Mouse (Mus musculus): ENCODE measurements around the gene Pgm2. TPM values are rescaled to one million over a fixed set of nuclear protein-coding genes. Genes with fewer than 3 reads are reported as not detected.
A peak's percentile ranks its signal among the peaks of the same experiment; 100 is the strongest.

Pgm2 gene
- polyA plus RNA-seq (2015; fragmentation: Nextera tagmentation; extraction: Ambion mirVana), result 15.0 and 17.0 TPM in 2 replicates

DNA sequence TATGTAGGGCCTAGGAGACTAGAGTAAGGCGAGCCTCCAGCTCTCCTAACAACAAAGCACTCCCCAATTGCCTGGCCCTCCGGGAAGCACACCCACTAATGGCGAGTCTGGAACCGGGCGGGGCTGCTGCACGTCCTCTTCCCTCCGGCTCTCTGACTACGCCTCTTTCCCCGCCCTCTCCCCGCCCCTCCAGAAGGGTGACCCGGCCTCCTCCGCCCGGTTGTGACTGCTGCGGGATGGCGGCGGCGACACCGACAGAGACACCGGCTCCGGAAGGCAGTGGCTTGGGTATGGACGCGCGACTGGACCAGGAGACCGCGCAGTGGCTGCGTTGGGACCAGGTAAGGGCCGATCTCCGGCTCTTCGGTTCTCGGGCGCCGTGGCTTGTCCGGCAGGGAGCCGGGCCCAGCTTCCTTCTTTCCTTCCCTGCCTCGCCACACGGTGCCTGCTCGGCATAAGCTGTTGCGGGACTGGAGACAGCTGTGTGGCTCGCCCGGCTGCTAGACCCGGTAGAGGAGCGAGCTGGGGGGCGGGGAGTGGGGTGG lies at the start of gene Pgm2:
TSS of gene Pgm2 (plus strand) at position 203 of the 545 bp plus-strand sequence.
- 1% methylated on average over 43 of the region's 43 CpGs for WGBS
- Histone ChIP-seq H3K9ac (ENCODE audit: low read length) (peak within 1 kb of the TSS; percentile 92), H3K4me3 (ENCODE audit: low read length) (peak within 1 kb of the TSS; percentile 91), H3K27me3 (ENCODE audit: control insufficient read depth, insufficient read depth, low read length) (no peaks in the 10 kb centered on the region), H3K4me1 (ENCODE audit: control insufficient read depth, insufficient read depth, low read length) (peaks cover 17% of the 10 kb centered on the region), H3K4me2 (ENCODE audit: low read depth, low read length) (peak within 1 kb of the TSS; percentile 92), H3K36me3 (ENCODE audit: control insufficient read depth, insufficient read depth) (peaks cover 6% of the 10 kb centered on the region), H3K27ac (ENCODE audit: low read length) (peak within 1 kb of the TSS; percentile 77), H3K9me3 (replicated peaks; ENCODE audit: control insufficient read depth, low read length) (no peaks in the 10 kb centered on the region; the same call in 1 of the 2 replicates)
- ATAC-seq (replicated peaks; ENCODE audit: extremely low read depth, insufficient read depth, low FRiP score), result peak; percentile 98

DNA sequence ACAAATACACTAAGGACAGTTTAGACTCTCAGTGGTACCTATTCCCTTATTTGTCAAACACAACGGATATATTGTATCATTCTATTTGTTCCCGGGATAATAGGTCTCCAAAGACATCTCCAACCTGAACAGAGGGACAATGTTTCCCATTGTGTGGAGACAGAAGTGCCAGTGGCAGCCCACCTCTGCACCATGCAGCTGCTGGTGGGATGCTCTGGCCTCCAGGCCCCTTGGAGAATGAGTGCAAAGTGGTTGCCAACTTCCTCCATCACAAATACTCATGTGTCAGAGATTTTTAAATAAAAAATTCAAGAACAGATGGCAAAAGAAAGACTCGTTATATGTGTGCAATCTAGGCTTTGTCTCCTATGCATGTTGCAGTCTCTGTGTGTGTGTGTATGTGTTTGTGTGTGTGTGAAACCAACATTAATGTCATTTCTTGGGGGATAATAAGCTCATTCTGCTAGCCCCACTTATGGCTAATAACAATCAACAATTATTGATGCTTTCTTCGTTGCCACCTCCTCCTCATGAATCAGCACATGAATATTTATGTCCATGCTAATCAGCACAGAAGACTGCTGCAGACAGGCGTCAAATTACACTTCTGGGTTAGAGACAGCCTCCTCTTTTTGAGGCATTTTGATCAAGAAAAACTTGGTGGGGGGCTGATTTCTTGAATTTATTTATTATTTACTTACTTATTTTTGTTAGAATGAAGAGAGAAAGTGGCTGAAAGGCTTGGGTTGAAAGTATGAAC lies 48.9 kb upstream of the Pgm2 start:
- H3K9ac ChIP-seq (ENCODE audit: low read length), result no peak overlapping the region
- ATAC-seq (replicated peaks; ENCODE audit: extremely low read depth, insufficient read depth, low FRiP score), result no peak
- 66% methylated on average over 5 of the region's 5 CpGs for WGBS
- no peak overlapping the region for H3K27ac ChIP-seq (ENCODE audit: low read length)
- H3K4me2 ChIP-seq (ENCODE audit: low read depth, low read length), result no peak overlapping the region
- H3K27me3 ChIP-seq (ENCODE audit: control insufficient read depth, insufficient read depth, low read length), result peaks cover 14% of the 10 kb centered on the region
- peaks cover 7% of the 10 kb centered on the region for H3K4me1 ChIP-seq (ENCODE audit: control insufficient read depth, insufficient read depth, low read length)
- H3K4me3 ChIP-seq (ENCODE audit: low read length), result no peak overlapping the region
- H3K9me3 ChIP-seq (replicated peaks; ENCODE audit: control insufficient read depth, low read length), result no peaks in the 10 kb centered on the region
- no peaks in the 10 kb centered on the region for H3K36me3 ChIP-seq (ENCODE audit: control insufficient read depth, insufficient read depth)

DNA sequence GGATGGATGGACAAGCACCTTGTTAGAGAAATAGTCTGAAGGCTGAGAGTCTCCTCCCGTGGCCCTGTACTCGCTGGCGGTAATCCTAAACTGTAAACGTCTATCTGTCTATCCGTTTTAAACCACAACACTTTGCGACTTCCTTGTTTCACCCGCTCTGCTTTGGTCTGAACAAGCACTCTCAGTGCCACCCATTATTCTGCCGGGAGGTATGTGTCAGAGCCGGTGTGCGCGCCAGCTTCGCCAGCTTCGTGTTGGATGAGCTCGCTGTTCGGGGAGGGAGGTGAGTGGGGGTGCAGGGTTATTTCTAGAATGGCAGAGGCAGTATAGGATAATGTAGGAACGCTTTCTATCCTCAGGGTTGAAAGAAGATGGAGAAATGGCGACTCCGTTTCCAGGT lies 48.0 kb upstream of the Pgm2 start:
- no peak overlapping the region for H3K4me2 ChIP-seq (ENCODE audit: low read depth, low read length)
- H3K4me1 ChIP-seq (ENCODE audit: control insufficient read depth, insufficient read depth, low read length), result peaks cover 7% of the 10 kb centered on the region
- 79% methylated on average over 18 of the region's 18 CpGs for WGBS
- no peak overlapping the region for H3K9ac ChIP-seq (ENCODE audit: low read length)
- H3K27ac ChIP-seq (ENCODE audit: low read length), result no peak overlapping the region
- no peaks in the 10 kb centered on the region for H3K36me3 ChIP-seq (ENCODE audit: control insufficient read depth, insufficient read depth)
- no peak overlapping the region for H3K4me3 ChIP-seq (ENCODE audit: low read length)
- ATAC-seq (replicated peaks; ENCODE audit: extremely low read depth, insufficient read depth, low FRiP score), result no peak
- H3K9me3 ChIP-seq (replicated peaks; ENCODE audit: control insufficient read depth, low read length), result no peaks in the 10 kb centered on the region
- H3K27me3 ChIP-seq (ENCODE audit: control insufficient read depth, insufficient read depth, low read length), result peaks cover 15% of the 10 kb centered on the region

DNA sequence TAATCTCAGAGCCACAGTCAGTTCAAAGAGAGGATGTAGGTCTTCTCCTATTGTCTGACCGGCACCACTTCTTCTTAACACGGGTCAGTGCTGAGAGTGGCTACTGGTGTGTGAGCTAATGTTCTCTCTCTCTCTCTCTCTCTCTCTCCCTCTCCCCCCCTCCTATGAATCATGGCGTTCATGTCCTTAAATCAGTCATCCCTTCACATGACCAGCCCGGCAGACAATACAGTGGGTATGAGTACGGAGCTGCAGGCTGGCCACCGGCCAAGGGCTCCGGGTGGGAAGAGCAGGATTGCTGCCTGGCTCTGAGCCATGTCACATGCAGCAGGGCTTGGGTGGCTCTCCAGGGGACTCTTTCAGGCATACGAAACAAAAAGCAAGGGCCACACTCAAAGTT lies 47.2 kb upstream of the Pgm2 start:
- Histone ChIP-seq H3K9me3 (replicated peaks; ENCODE audit: control insufficient read depth, low read length) (no peaks in the 10 kb centered on the region), H3K27me3 (ENCODE audit: control insufficient read depth, insufficient read depth, low read length) (peaks cover 15% of the 10 kb centered on the region), H3K9ac (ENCODE audit: low read length) (no peak overlapping the region), H3K4me2 (ENCODE audit: low read depth, low read length) (peak overlapping the region; percentile 49), H3K4me3 (ENCODE audit: low read length) (peak overlapping the region; percentile 14; the same call in 1 of the 2 replicates), H3K36me3 (ENCODE audit: control insufficient read depth, insufficient read depth) (no peaks in the 10 kb centered on the region), H3K4me1 (ENCODE audit: control insufficient read depth, insufficient read depth, low read length) (peaks cover 7% of the 10 kb centered on the region), H3K27ac (ENCODE audit: low read length) (no peak overlapping the region)
- WGBS, result 8% methylated on average over 8 of the region's 8 CpGs
- ATAC-seq (replicated peaks; ENCODE audit: extremely low read depth, insufficient read depth, low FRiP score), result peak; percentile 93

DNA sequence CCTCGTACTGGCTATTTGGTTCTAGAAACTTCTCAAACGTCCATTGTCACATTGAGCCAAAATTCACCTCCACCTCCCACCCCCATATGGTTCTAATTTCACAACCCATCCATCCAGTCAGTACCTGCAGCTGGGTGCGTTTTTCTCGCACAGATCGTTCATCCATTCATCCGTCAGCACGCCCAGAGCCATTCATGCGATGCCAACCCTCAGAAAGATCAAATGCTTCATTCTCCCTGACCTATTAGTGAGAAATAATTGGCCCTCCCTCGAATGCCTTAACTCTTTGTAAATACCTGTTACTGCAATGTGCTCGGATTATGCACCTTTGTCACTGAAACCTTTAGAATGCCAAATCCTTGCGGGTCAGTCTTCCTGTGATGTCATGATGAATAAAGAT lies 45.8 kb upstream of the Pgm2 start:
- 78% methylated on average over 11 of the region's 11 CpGs for WGBS
- H3K27ac ChIP-seq (ENCODE audit: low read length), result no peak overlapping the region
- ATAC-seq (replicated peaks; ENCODE audit: extremely low read depth, insufficient read depth, low FRiP score), result no peak
- H3K4me2 ChIP-seq (ENCODE audit: low read depth, low read length), result no peak overlapping the region
- H3K9me3 ChIP-seq (replicated peaks; ENCODE audit: control insufficient read depth, low read length), result no peaks in the 10 kb centered on the region
- H3K36me3 ChIP-seq (ENCODE audit: control insufficient read depth, insufficient read depth), result no peaks in the 10 kb centered on the region
- no peak overlapping the region for H3K4me3 ChIP-seq (ENCODE audit: low read length)
- peaks cover 7% of the 10 kb centered on the region for H3K4me1 ChIP-seq (ENCODE audit: control insufficient read depth, insufficient read depth, low read length)
- peaks cover 15% of the 10 kb centered on the region for H3K27me3 ChIP-seq (ENCODE audit: control insufficient read depth, insufficient read depth, low read length)
- no peak overlapping the region for H3K9ac ChIP-seq (ENCODE audit: low read length)

DNA sequence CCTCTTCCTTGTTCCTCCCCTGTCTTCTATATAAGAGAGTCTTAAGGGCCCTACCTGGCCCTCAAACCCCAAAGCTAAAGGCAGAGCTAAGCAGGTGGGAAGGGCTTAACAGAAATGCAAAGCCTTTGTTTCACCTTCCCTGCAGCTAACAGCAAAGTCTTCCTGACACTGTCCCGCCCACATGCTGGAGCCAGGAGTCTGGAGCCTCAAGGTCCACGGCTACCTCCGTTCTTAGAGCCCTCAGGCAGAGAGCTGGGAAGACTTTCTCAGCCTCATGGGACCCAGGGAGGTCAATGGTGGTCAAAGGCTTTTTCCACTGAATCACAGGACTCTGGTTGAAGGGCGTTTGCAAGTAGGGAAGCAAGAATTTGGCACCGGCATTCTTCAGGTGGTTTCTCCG lies 44.8 kb upstream of the Pgm2 start:
- no peak overlapping the region for H3K27ac ChIP-seq (ENCODE audit: low read length)
- WGBS, result 58% methylated on average over 6 of the region's 6 CpGs

DNA sequence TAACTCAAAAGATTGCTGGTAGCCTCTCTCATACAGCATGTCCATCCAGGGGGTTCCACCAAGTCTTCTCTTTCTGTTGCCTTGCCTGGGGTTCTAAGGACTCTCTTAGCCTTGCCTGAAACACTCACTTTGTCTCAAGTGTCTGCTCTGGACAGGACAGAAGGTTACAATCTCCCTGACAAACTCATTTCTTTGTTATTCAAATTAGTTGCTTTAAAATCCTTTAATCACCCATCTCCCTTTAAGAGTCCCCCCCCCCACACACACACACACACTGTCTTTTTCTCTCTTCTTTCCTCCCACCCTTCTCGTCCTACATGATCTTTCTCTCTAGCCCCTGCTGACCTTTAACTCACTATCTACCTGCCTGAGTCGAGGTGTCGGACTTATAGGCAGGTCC lies 44.1 kb upstream of the Pgm2 start:
- no peak overlapping the region for H3K4me2 ChIP-seq (ENCODE audit: low read depth, low read length)
- WGBS, result 70% methylated on average over 3 of the region's 3 CpGs
- H3K27ac ChIP-seq (ENCODE audit: low read length), result no peak overlapping the region
- H3K9me3 ChIP-seq (replicated peaks; ENCODE audit: control insufficient read depth, low read length), result peaks cover 3% of the 10 kb centered on the region; the same call in 1 of the 2 replicates
- no peaks in the 10 kb centered on the region for H3K36me3 ChIP-seq (ENCODE audit: control insufficient read depth, insufficient read depth)
- H3K4me3 ChIP-seq (ENCODE audit: low read length), result no peak overlapping the region
- H3K9ac ChIP-seq (ENCODE audit: low read length), result no peak overlapping the region
- peaks cover 7% of the 10 kb centered on the region for H3K4me1 ChIP-seq (ENCODE audit: control insufficient read depth, insufficient read depth, low read length)
- peaks cover 15% of the 10 kb centered on the region for H3K27me3 ChIP-seq (ENCODE audit: control insufficient read depth, insufficient read depth, low read length)
- ATAC-seq (replicated peaks; ENCODE audit: extremely low read depth, insufficient read depth, low FRiP score), result no peak

More for the DNA sequence above, 44.8 kb upstream of the Pgm2 start:
- Histone ChIP-seq H3K9ac (ENCODE audit: low read length) (no peak overlapping the region), H3K4me1 (ENCODE audit: control insufficient read depth, insufficient read depth, low read length) (peaks cover 7% of the 10 kb centered on the region), H3K4me2 (ENCODE audit: low read depth, low read length) (no peak overlapping the region), H3K4me3 (ENCODE audit: low read length) (no peak overlapping the region), H3K9me3 (replicated peaks; ENCODE audit: control insufficient read depth, low read length) (peaks cover 3% of the 10 kb centered on the region; the same call in 1 of the 2 replicates), H3K27me3 (ENCODE audit: control insufficient read depth, insufficient read depth, low read length) (peaks cover 15% of the 10 kb centered on the region), H3K36me3 (ENCODE audit: control insufficient read depth, insufficient read depth) (no peaks in the 10 kb centered on the region)
- ATAC-seq (replicated peaks; ENCODE audit: extremely low read depth, insufficient read depth, low FRiP score), result no peak

DNA sequence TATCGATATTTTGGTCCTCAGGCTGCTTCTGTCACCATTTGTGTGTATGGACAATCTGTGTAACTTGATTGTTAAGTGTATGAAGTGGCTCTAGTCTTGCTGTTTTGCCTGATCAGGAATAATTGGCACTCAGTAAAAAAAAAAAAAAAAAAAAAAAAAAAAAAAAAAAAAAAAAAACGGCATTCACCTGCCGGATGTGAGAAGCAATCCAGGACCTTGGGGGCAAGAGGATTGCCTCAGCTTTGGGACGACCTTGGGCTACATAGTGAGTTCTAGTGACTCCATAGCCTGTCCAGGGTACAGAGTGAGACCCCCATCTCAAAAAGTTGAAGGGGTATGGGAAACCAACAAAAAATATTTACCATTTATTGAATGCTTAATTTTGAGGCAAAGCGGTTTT lies 43.5 kb upstream of the Pgm2 start:
- Histone ChIP-seq H3K9me3 (replicated peaks; ENCODE audit: control insufficient read depth, low read length) (peaks cover 3% of the 10 kb centered on the region; the same call in 1 of the 2 replicates), H3K4me3 (ENCODE audit: low read length) (no peak overlapping the region), H3K27me3 (ENCODE audit: control insufficient read depth, insufficient read depth, low read length) (peaks cover 15% of the 10 kb centered on the region), H3K4me1 (ENCODE audit: control insufficient read depth, insufficient read depth, low read length) (peaks cover 7% of the 10 kb centered on the region), H3K4me2 (ENCODE audit: low read depth, low read length) (no peak overlapping the region), H3K9ac (ENCODE audit: low read length) (no peak overlapping the region), H3K36me3 (ENCODE audit: control insufficient read depth, insufficient read depth) (no peaks in the 10 kb centered on the region), H3K27ac (ENCODE audit: low read length) (no peak overlapping the region)
- no peak for ATAC-seq (replicated peaks; ENCODE audit: extremely low read depth, insufficient read depth, low FRiP score)
- 82% methylated on average over 5 of the region's 5 CpGs for WGBS

DNA sequence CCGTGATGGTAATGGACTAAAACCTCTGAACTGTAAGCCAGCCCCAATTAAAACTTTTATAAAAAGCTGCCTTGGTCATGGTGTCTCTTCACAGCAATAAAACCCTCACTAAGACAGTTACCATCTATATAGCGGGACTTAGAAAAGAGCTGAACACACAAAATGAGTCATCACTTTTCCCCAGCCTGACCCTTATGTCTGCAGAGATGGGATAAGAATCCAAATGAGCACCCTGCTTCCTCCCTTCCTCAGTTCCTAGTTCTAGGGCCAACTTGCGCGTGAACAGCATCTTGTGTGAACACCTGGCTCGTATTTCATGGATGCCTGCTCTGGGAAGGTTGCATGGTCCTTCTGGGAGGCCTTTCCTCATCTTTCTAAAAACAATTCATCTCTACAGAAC lies 39.7 kb upstream of the Pgm2 start:
- ATAC-seq (replicated peaks; ENCODE audit: extremely low read depth, insufficient read depth, low FRiP score), result no peak
- Histone ChIP-seq H3K4me3 (ENCODE audit: low read length) (no peak overlapping the region), H3K4me2 (ENCODE audit: low read depth, low read length) (no peak overlapping the region), H3K27me3 (ENCODE audit: control insufficient read depth, insufficient read depth, low read length) (peaks cover 10% of the 10 kb centered on the region; the same call in 1 of the 2 replicates), H3K4me1 (ENCODE audit: control insufficient read depth, insufficient read depth, low read length) (no peaks in the 10 kb centered on the region), H3K9ac (ENCODE audit: low read length) (no peak overlapping the region), H3K9me3 (replicated peaks; ENCODE audit: control insufficient read depth, low read length) (peaks cover 6% of the 10 kb centered on the region), H3K27ac (ENCODE audit: low read length) (no peak overlapping the region), H3K36me3 (ENCODE audit: control insufficient read depth, insufficient read depth) (no peaks in the 10 kb centered on the region)
- WGBS, result 85% methylated on average over 5 of the region's 5 CpGs
